Mouse (Mus musculus) monocyte, adult 5-6 weeks (primary cell): ENCODE results near the gene Pcnx4. TPM values are rescaled to one million over a fixed set of nuclear protein-coding genes. Genes with fewer than 3 reads are reported as not detected.

Source experiments
- ATAC-seq: fragments of 153-309, 156-312 bp; replicated peaks from 2 replicates; pipeline ENCODE4 v1.8.0; 2017; ENCODE audit warnings: mild to moderate bottlenecking; ENCODE audit not compliant: low TSS enrichment, insufficient number of reproducible peaks, severe bottlenecking, poor library complexity, low FRiP score
- total RNA-seq: library from RNA; stranded (forward); fragments of 200-1000, 200-491, 200-594 nt; gene quantifications from 3 replicates; pipeline ENCODE4 v1.2.3, GENCODE M21; 2017

Gene Pcnx4
- 1.6 to 4.9 TPM (median 2.3 TPM) in 3 replicates for total RNA-seq

GRCm38 (mm10) chr12:72536021-72536597 is at the start of gene Pcnx4:
Gene Pcnx4 (plus strand): TSS chr12:72536383.
- ATAC-seq, result peak; percentile 99

DNA sequence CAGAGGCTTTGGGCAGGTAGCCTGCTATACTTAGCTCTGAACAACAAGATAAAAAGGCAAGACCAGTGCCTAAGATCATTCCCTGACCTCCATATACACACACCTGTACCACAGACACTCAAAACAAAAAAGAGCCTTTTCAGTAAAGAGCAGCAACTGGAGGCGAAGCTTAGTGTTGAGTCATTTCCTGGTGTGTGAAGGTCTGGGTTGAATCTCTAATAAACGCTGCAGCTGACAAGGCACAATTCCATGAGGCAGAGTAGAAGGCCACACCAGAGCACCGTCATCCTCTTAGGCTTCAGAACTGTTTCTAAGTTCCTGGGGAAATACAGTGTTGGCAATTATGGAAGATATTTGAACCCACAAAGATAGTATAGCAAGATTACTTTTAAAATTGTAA is 48.7 kb upstream of the Pcnx4 start:
- ATAC-seq, result no peak

GRCm38 (mm10) chr12:72489995-72490394 is 46.2 kb upstream of the Pcnx4 start:
- peak; percentile 56; the same call in 1 of the 2 replicates for ATAC-seq

DNA sequence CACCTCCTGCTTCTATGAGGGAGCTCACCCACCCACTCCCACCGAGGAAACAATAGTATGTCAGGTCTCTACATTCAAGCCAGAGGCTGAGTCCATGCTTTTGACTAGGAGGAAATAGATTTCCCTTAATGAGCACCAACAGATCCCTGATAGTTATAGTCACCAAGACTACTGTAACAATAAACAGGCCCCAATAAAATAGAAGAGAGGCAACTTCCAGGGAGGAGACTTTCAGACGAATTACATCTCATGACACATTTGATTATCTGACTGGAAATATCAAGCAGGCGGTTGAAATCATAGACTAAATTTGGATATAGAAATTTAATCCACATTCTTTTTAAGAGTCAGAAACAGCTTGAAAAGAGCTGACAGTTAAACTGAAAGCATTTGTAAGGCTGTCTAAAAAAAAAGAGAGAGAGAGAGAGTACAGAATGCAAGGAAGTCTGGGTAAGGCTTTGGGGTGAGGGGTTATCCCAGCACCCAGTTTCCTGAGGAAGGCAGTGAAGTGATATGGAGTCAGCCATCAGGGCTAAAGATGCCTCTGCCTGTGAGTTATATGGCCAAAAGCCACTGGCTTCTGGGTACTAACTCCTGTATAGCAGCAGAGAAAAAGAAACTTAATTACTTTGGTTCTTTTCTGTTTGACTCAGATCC is 45.0 kb upstream of the Pcnx4 start:
- ATAC-seq, result no peak

DNA sequence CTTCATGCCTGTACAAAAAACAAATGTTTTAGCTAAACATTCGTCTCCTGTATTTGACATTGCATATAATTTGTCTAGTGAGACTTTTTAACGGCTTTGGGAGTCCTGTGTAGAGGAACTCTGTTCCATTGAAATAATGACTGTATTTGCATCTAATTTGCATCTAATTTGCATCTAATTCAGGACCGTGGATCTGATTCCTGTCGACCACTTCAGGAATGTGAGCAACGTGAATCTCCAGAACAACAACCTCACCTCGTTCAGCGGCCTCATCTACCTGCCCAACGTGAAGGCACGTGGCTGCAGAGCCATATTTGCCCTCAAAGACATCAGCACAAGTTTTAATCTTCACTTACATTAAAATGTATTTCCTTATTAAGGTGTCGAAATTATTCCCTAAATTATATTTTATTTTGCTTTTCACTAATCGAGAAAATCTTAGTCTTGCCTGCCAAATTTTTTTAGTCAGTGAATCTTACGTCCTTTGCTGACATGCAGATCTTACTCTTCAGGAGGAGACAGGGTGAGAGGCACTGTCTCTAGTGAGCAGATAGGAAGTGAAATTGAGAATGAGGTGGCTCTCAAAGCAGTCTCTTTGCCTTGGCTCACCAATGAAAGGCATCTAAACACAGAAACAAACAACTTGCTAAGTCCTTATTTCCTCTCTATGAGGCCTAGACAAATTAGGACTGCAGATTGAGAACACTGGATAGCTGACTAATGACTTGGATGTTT is 39.1 kb upstream of the Pcnx4 start:
- no peak for ATAC-seq

DNA sequence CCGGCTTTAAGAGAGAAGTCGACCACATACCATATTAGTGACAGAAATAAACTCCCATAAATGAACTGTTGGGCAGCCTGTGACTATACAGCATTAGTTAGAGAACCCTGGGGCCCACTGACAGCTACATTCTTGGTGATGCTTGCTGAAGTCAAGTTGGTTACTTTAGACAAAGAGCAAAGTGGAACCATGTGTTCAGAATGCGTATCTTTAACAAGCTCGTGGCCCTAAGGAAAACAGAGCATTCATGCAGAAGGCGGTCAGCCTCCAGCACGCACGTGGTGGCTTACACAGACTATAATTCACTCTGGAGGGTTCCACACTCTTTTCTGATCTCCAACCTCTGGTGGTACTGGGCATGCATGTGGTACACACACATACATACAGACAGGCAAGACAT is 26.6 kb upstream of the Pcnx4 start:
- ATAC-seq, result no peak

GRCm38 (mm10) chr12:72515446-72515845 is 20.7 kb upstream of the Pcnx4 start:
- no peak for ATAC-seq

- no peak for ATAC-seq
Observed at GRCm38 (mm10) chr12:72518114-72518728, 18.0 kb upstream of the Pcnx4 start.

- no peak for ATAC-seq
Observed at GRCm38 (mm10) chr12:72519352-72519751, 16.8 kb upstream of the Pcnx4 start.

- no peak for ATAC-seq
Observed at GRCm38 (mm10) chr12:72519855-72520254, 16.3 kb upstream of the Pcnx4 start.

DNA sequence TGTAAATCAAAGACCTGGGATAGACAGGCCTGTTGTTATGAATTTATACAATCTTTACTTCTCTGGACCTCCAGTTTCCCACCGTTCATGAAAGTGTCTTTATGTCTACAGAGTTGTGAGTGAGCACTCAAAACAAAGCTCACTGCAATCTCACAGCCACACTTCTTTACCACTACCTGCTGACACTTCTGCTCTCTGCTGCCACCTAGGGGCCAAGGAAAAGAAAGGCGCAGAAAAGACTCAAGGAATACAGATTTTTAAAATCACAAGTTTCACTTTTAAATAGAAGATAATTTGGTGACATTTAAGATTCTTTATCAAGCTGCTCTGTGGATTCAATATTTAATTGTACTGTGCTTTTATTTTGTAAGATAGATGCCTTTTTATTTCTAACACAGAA is 15.5 kb upstream of the Pcnx4 start:
- ATAC-seq, result peak; percentile 86

DNA sequence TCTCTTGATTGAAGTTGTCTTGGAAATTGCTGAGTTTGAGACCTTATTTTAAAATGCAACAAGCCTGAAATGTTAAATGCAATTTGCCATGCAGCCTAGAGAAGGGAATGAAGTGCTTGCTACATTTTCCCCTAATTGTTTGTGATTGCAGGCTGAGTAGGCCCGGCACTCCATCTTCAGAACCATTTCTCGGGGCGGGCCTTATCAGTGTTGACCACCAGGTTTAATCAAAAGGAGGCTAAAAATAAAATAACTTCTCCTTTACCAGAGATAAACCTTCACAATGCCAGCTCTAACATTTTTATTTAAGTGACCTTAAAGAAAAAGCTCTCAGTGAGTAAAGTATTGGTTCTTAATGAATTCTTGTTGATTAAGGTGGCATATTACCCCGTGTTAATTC is 10.6 kb upstream of the Pcnx4 start:
- ATAC-seq, result no peak

DNA sequence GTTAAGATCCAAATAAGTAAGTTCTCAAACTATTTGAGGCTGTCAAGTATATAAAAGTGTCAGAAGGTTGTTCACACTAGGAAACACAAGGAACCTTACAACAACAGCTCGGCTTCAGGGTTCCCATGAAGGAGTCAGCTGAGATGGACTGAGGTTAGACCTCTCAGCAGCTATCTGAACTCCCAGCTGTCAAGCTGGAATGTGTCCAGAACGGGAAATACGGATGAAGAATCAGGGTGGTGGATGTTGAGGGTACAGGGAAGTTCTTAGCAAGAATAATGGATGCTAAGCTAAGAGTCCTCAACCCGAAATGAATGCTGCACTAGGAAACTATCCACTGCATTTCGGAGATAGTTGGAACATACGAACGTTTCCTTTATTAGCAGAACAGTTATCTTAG is 3.9 kb upstream of the Pcnx4 start:
- no peak for ATAC-seq

DNA sequence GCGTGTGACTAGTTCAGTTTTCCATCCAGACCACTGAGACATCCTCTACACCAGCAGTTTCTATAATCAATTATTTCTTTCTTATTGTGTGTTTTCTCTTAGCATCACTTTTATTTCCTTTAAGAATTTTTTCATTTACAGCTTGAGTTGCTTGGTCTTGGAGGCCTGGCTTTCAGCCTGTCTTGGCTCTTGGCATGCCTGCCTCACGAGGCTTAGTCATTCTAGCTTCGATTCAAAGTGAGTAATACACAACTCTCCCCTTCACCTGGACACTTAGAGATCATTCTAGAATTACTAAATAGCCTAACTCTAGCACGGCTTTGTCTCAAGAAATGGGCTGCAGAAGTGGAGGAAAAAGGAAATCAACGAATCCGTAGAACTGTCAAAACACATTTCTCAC is 2.2 kb upstream of the Pcnx4 start:
- ATAC-seq, result no peak

GRCm38 (mm10) chr12:72535599-72535998 is 584 bp upstream of the Pcnx4 start:
- ATAC-seq, result no peak

GRCm38 (mm10) chr12:72538571-72538970 is 2.4 kb downstream of the Pcnx4 start:
- no peak for ATAC-seq

DNA sequence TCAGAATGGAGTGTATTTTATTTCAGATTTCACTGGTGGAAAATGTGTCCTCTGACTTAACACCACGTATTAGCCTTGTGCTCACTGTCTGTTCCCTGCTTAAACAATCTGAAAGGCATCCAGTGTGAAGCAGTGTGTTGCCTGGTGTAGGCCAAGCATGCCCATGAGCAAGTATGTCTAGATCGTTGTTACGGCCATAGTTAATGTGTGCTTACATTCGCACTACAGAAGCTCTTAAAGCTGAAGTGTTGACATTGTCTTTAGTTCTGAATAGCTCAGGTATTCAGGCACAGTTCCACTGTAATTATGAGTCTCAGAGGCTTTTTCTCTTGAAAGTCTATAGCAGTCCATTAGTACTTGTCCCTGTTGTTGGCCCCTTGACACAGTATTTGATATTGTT is 18.2 kb downstream of the Pcnx4 start:
- no peak for ATAC-seq

DNA sequence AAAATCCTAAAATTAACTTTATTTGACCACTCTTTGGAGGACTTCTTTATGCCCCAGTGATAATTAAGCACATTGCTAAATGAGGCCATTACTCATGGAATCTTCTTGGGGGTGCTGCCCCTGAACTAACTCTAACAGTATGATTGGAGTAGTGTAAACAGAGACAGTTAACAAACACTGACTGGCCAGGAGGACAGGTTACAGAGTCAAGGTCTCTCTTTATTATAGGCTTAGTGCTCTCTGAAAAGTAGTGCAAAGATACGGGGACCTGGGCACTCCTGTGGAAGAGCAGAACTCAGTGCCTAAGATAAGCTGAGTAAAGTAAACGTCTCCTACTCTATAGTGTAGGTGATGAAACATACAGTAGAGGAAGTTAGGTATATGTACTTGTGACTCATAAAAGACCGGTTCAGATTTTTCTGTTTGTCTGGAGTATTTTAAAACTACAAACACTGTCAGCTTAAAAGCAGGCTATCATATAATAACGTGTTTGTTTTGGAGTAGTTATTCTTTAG is 28.2 kb downstream of the Pcnx4 start:
- no peak for ATAC-seq

GRCm38 (mm10) chr12:72582021-72582420 is 45.8 kb downstream of the Pcnx4 start:
- no peak for ATAC-seq
